Mouse (Mus musculus): ENCODE measurements around the gene Fmn2. TPM values are rescaled to one million over a fixed set of nuclear protein-coding genes. Genes with fewer than 3 reads are reported as not detected.

Fmn2 gene
- polyA plus RNA-seq, 1 experiment from 2014 or later: 0.45 TPM

- H3K9me3 ChIP-seq: no peaks in the 10 kb centered on the region
- H3K27ac ChIP-seq: no peak overlapping the region
- H3K27me3 ChIP-seq: no peaks in the 10 kb centered on the region
- WGBS: 82% methylated on average over 6 of the region's 6 CpGs
- no peaks in the 10 kb centered on the region for H3K36me3 ChIP-seq
- H3K4me3 ChIP-seq: no peak overlapping the region
- no peaks in the 10 kb centered on the region for H3K4me1 ChIP-seq
- H3K9ac ChIP-seq: no peak overlapping the region
- ATAC-seq (ENCODE audit: borderline replicate concordance, extremely low read depth, low FRiP score, low TSS enrichment): no peak
- H3K4me2 ChIP-seq: no peak overlapping the region
These were observed 136.0 kb downstream of the Fmn2 start for GRCm38 (mm10) chr1:174637564-174638085.

DNA sequence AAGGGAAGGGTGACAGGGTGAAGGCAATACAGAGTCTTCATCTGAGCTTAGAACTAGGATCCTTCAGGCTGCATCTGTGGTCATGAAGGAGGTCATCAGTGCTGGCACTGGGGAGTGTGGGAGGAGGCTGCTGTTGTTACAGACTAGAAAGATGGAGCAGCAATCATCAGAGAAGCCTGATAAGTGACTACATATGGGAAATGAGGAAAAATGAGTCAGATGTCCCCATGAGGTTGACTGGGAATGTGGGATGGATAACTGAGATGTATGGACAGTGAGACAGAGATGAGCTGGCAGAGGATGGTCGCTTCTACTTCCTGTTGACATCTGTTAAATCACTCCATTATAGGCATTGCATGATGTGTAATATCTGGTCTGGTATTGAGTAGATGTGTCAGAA, 139.3 kb downstream of the Fmn2 start:
- H3K9ac ChIP-seq: no peak overlapping the region
- no peaks in the 10 kb centered on the region for H3K9me3 ChIP-seq
- H3K4me1 ChIP-seq: no peaks in the 10 kb centered on the region
- no peak overlapping the region for H3K4me2 ChIP-seq
- no peak overlapping the region for H3K4me3 ChIP-seq
- H3K27ac ChIP-seq: no peak overlapping the region
- H3K27me3 ChIP-seq: no peaks in the 10 kb centered on the region
- ATAC-seq (ENCODE audit: borderline replicate concordance, extremely low read depth, low FRiP score, low TSS enrichment): no peak
- 62% methylated on average over 1 of the region's 1 CpGs for WGBS
- H3K36me3 ChIP-seq: no peaks in the 10 kb centered on the region

GRCm38 (mm10) chr1:174643431-174644010, 141.9 kb downstream of the Fmn2 start:
- H3K27me3 ChIP-seq: no peaks in the 10 kb centered on the region
- H3K36me3 ChIP-seq: no peaks in the 10 kb centered on the region
- H3K9ac ChIP-seq: no peak overlapping the region
- no peak overlapping the region for H3K4me3 ChIP-seq
- WGBS: 90% methylated on average over 5 of the region's 5 CpGs
- H3K4me1 ChIP-seq: no peaks in the 10 kb centered on the region
- no peak overlapping the region for H3K4me2 ChIP-seq
- H3K27ac ChIP-seq: no peak overlapping the region
- ATAC-seq (ENCODE audit: borderline replicate concordance, extremely low read depth, low FRiP score, low TSS enrichment): no peak
- no peaks in the 10 kb centered on the region for H3K9me3 ChIP-seq

- Histone ChIP-seq H3K4me2 (no peak overlapping the region), H3K9me3 (no peaks in the 10 kb centered on the region), H3K36me3 (no peaks in the 10 kb centered on the region), H3K9ac (no peak overlapping the region), H3K27ac (no peak overlapping the region), H3K27me3 (no peaks in the 10 kb centered on the region), H3K4me1 (peaks cover 4% of the 10 kb centered on the region; the same call in 1 of the 2 replicates), H3K4me3 (no peak overlapping the region)
- 85% methylated on average over 11 of the region's 11 CpGs for WGBS
- no peak for ATAC-seq (ENCODE audit: borderline replicate concordance, extremely low read depth, low FRiP score, low TSS enrichment)
These were observed 147.8 kb downstream of the Fmn2 start for GRCm38 (mm10) chr1:174649421-174649826.

DNA sequence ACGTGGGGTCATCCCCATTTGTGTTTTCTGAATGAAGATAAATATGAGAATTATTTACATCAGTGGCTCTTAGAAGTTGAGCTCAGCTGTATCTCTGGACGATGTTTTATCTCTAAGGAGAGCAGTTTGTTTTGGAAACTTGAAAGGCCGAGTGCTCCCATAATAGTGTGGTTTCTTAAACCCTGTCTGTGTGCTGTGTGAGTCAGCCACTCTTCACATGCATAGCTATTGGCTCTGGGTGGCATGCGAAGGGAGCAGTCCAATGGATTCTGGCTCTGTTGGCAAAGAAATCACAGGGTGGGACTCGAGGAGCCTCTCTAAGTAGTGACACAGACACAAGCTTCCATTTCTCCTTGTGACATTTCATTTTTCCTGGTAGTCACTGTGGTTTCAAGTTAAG, 152.9 kb downstream of the Fmn2 start:
- no peak overlapping the region for H3K4me3 ChIP-seq
- no peak overlapping the region for H3K9ac ChIP-seq
- H3K9me3 ChIP-seq: no peaks in the 10 kb centered on the region
- H3K27me3 ChIP-seq: no peaks in the 10 kb centered on the region
- H3K4me1 ChIP-seq: peaks cover 13% of the 10 kb centered on the region; the same call in 1 of the 2 replicates
- no peaks in the 10 kb centered on the region for H3K36me3 ChIP-seq
- H3K4me2 ChIP-seq: no peak overlapping the region
- H3K27ac ChIP-seq: no peak overlapping the region
- 11% methylated on average over 5 of the region's 5 CpGs for WGBS
- ATAC-seq (ENCODE audit: borderline replicate concordance, extremely low read depth, low FRiP score, low TSS enrichment): peak; percentile 66; the same call in 1 of the 2 replicates

DNA sequence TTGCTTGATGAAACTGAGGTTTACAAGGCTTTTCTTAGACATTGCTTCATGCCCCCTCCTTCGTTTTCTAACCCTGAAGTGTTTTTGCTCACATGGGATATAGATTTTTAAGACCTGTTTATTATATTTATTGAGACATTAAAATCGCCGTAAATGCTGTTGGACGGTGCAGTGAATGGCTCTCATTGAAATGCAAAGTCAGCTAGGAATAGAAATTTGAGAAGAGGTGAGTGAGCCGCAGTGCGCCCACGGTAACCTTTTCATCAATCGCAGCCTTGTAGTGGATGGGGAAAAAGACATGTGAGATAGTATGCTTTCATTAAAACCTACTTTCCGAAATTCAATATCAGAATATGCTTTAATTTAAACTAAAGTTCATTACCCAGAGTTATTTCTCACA, 153.7 kb downstream of the Fmn2 start:
- Histone ChIP-seq H3K4me1 (peaks cover 19% of the 10 kb centered on the region; the same call in 1 of the 2 replicates), H3K4me2 (no peak overlapping the region), H3K36me3 (no peaks in the 10 kb centered on the region), H3K27ac (no peak overlapping the region), H3K9ac (no peak overlapping the region), H3K27me3 (no peaks in the 10 kb centered on the region), H3K4me3 (no peak overlapping the region), H3K9me3 (no peaks in the 10 kb centered on the region)
- ATAC-seq (ENCODE audit: borderline replicate concordance, extremely low read depth, low FRiP score, low TSS enrichment): no peak
- 77% methylated on average over 9 of the region's 9 CpGs for WGBS

- Histone ChIP-seq H3K9ac (no peak overlapping the region), H3K9me3 (no peaks in the 10 kb centered on the region), H3K4me1 (peaks cover 19% of the 10 kb centered on the region; the same call in 1 of the 2 replicates), H3K27ac (no peak overlapping the region), H3K4me2 (no peak overlapping the region), H3K4me3 (no peak overlapping the region), H3K27me3 (no peaks in the 10 kb centered on the region), H3K36me3 (no peaks in the 10 kb centered on the region)
- WGBS: 83% methylated on average over 4 of the region's 4 CpGs
- no peak for ATAC-seq (ENCODE audit: borderline replicate concordance, extremely low read depth, low FRiP score, low TSS enrichment)
These were observed 154.9 kb downstream of the Fmn2 start for GRCm38 (mm10) chr1:174656554-174656953.

DNA sequence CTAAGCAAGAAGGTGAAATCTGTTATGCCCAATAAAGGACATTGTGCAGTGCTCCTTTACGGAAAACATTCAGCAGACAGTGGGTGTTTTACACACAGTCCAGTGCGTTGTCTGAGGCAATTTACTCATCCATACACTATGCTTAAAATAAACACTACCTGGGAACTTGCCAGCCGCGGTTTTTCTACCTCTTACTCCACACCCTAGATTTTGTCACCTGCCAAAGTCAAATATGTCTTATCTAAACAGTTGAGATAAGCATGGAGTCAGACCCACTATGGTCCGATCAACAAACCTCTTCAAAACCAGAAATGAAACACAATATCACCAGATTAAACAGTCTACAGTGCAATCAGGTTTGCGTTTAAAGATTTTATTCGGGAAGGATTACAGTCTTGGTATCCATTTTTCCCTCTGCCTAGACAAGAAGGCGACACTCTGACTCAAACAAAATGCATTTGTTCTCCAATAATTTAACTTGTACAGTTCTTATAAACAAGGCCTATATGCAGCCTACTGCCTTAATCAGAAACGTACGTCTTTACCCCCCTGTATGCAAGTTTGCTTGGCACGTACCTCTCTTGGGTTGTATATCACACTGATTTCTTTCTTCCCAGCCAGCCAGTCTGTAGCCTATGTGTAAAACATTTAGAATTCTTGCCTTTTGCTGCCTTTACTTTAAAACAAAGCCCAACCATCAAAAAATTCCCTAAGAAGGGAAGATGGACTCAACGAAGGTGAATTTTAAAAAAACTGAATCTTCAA, 158.0 kb downstream of the Fmn2 start:
- Histone ChIP-seq H3K27ac (no peak overlapping the region), H3K27me3 (no peaks in the 10 kb centered on the region), H3K4me3 (no peak overlapping the region), H3K4me1 (0 out of 2 replicates have a peak, but pooled peaks cover 12% of the 10 kb centered on the region), H3K4me2 (no peak overlapping the region), H3K36me3 (no peaks in the 10 kb centered on the region), H3K9ac (no peak overlapping the region), H3K9me3 (no peaks in the 10 kb centered on the region)
- WGBS: 22% methylated on average over 12 of the region's 12 CpGs
- 0 out of 2 replicates have a peak, but pooled peaks have one; percentile 29 for ATAC-seq (ENCODE audit: borderline replicate concordance, extremely low read depth, low FRiP score, low TSS enrichment)

DNA sequence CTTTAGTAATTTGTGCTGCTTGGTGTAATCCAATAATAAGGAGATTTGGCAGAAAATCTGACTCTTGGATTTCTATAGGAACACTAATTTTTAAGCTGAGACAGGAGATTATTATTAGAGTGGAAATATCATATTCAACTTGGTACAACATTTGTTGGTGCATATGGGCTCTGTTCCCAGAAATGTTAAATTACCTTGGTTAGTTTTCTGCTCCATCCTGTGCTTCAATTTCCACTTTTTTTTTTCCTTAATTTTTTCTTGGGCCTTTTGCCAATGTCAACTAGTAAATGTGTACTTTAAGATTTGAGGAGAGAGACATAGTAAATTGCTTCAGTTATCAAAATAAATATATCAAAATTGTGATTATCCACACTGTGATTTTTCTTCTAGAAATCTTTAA, 163.5 kb downstream of the Fmn2 start:
- no peak for ATAC-seq (ENCODE audit: borderline replicate concordance, extremely low read depth, low FRiP score, low TSS enrichment)
- Histone ChIP-seq H3K4me1 (0 out of 2 replicates have a peak, but pooled peaks cover 2% of the 10 kb centered on the region), H3K9me3 (no peaks in the 10 kb centered on the region), H3K36me3 (no peaks in the 10 kb centered on the region), H3K27ac (no peak overlapping the region), H3K4me3 (no peak overlapping the region), H3K27me3 (no peaks in the 10 kb centered on the region), H3K9ac (no peak overlapping the region), H3K4me2 (no peak overlapping the region)

GRCm38 (mm10) chr1:174669132-174669531, 167.5 kb downstream of the Fmn2 start:
- no peak for ATAC-seq (ENCODE audit: borderline replicate concordance, extremely low read depth, low FRiP score, low TSS enrichment)
- WGBS: 82% methylated on average over 1 of the region's 1 CpGs
- no peaks in the 10 kb centered on the region for H3K36me3 ChIP-seq
- no peak overlapping the region for H3K4me2 ChIP-seq
- H3K27me3 ChIP-seq: no peaks in the 10 kb centered on the region
- H3K4me3 ChIP-seq: no peak overlapping the region
- H3K9me3 ChIP-seq: no peaks in the 10 kb centered on the region
- no peak overlapping the region for H3K9ac ChIP-seq
- no peaks in the 10 kb centered on the region for H3K4me1 ChIP-seq
- H3K27ac ChIP-seq: no peak overlapping the region

- no peaks in the 10 kb centered on the region for H3K36me3 ChIP-seq
- no peak overlapping the region for H3K9ac ChIP-seq
- H3K4me3 ChIP-seq: no peak overlapping the region
- no peak overlapping the region for H3K4me2 ChIP-seq
- H3K4me1 ChIP-seq: peaks cover 6% of the 10 kb centered on the region; the same call in 1 of the 2 replicates
- ATAC-seq (ENCODE audit: borderline replicate concordance, extremely low read depth, low FRiP score, low TSS enrichment): no peak
- H3K27ac ChIP-seq: no peak overlapping the region
- H3K9me3 ChIP-seq: no peaks in the 10 kb centered on the region
- no peaks in the 10 kb centered on the region for H3K27me3 ChIP-seq
- 73% methylated on average over 8 of the region's 8 CpGs for WGBS
These were observed 169.2 kb downstream of the Fmn2 start for GRCm38 (mm10) chr1:174670846-174671245.

DNA sequence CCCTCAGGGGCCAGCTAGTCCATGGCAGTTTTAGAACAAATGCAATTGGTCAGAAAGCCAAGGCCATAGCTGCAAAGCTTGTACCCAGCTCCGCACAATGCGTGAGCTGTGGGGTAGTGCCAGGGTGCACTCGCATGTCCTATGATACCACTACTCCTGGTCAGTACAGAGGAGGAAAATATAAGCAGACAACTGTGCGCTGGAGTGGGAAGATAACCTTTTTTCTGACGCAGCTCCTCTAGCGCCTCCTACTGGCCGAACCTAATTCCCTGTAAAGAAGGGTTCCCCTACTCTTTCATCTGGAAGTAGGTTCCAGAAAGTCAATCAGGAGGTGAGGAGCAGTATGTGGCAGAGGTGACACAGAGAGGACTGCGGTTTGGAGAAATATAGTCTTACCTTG, 173.0 kb downstream of the Fmn2 start:
- 62% methylated on average over 8 of the region's 8 CpGs for WGBS
- Histone ChIP-seq H3K4me1 (peaks cover 20% of the 10 kb centered on the region), H3K27me3 (no peaks in the 10 kb centered on the region), H3K4me2 (no peak overlapping the region), H3K9ac (no peak overlapping the region), H3K27ac (peak overlapping the region; percentile 48; the same call in 1 of the 2 replicates), H3K9me3 (no peaks in the 10 kb centered on the region), H3K4me3 (no peak overlapping the region), H3K36me3 (no peaks in the 10 kb centered on the region)
- ATAC-seq (ENCODE audit: borderline replicate concordance, extremely low read depth, low FRiP score, low TSS enrichment): no peak

All from lung, embryonic 15.5 days (tissue).